Mouse (Mus musculus) C2C12 (cell line): ENCODE measurements at regions not wholly inside any gene's neighbourhood (a gene's known extent, or its start where the extent isn't known, plus 50 kb on each side); places are given as distances from the start of the nearest gene placed in this dataset.
"Not testable (repeated sequence)": the region's sequence is repeated elsewhere in the genome, so short reads cannot be mapped to it uniquely, and the experiment has no call there.

Experiments used
- H3K27me3 ChIP-seq: one replicate; pipeline ENCODE4 v1.6.1; 2011; ENCODE audit not compliant: control insufficient read depth, insufficient read depth, insufficient read length
- H3K36me3 ChIP-seq: one replicate; pipeline ENCODE4 v1.6.1; 2011; ENCODE audit not compliant: control insufficient read depth, insufficient read depth
- H3K4me3 ChIP-seq: one replicate; pipeline ENCODE4 v1.5.1; 2011; ENCODE audit warnings: mild to moderate bottlenecking, control low read depth; ENCODE audit not compliant: poor library complexity, insufficient read depth, severe bottlenecking
- H3K79me2 ChIP-seq: one replicate; pipeline ENCODE4 v1.6.1; 2011; ENCODE audit not compliant: control insufficient read depth, insufficient read depth
- H3K79me3 ChIP-seq: one replicate; pipeline ENCODE4 v1.6.1; 2011; ENCODE audit warnings: low read depth, control low read depth
- H3ac ChIP-seq: one replicate; pipeline ENCODE3; 2011; ENCODE audit warnings: low read depth; ENCODE audit not compliant: control insufficient read depth, insufficient read length
- CEBPB ChIP-seq: IDR thresholded peaks from one replicate; pipeline ENCODE4 v1.6.1; 2011; ENCODE audit warnings: low read depth, mild to moderate bottlenecking, control low read depth, moderate library complexity
- CTCF ChIP-seq: IDR thresholded peaks from one replicate; pipeline ENCODE4 v1.5.1; 2011; ENCODE audit not compliant: control insufficient read depth, insufficient read depth, insufficient read length
- FOSL1 ChIP-seq: IDR thresholded peaks from one replicate; pipeline ENCODE4 v1.8.0; 2011; ENCODE audit warnings: mild to moderate bottlenecking, low read length; ENCODE audit not compliant: poor library complexity, insufficient read depth, severe bottlenecking
- MAX ChIP-seq: IDR thresholded peaks from one replicate; pipeline ENCODE4 v1.6.1; 2011; ENCODE audit warnings: mild to moderate bottlenecking, control low read depth
- MYOD1 ChIP-seq: IDR thresholded peaks from one replicate; pipeline ENCODE4 v1.6.1; 2011; ENCODE audit warnings: low read depth; ENCODE audit not compliant: control insufficient read depth, insufficient read length
- MYOG ChIP-seq: IDR thresholded peaks from one replicate; pipeline ENCODE4 v1.6.1; 2011; ENCODE audit not compliant: control insufficient read depth, insufficient read length; ENCODE audit errors: extremely low read depth
- USF1 ChIP-seq: IDR thresholded peaks from one replicate; pipeline ENCODE4 v1.6.1; 2011; ENCODE audit warnings: low read depth, mild to moderate bottlenecking, control low read depth, moderate library complexity

GRCm38 (mm10) chr6:37785741-37786140, 84.9 kb upstream of the Trim24 start:
- Histone ChIP-seq H3K79me2 (no peaks in the 10 kb centered on the region), H3ac (no peak overlapping the region), H3K36me3 (no peaks in the 10 kb centered on the region), H3K4me3 (no peak overlapping the region), H3K27me3 (no peaks in the 10 kb centered on the region), H3K79me3 (no peaks in the 10 kb centered on the region)
- TF ChIP-seq MYOG (no peak), FOSL1 (no peak), USF1 (no peak), CEBPB (no peak), CTCF (no peak), MAX (no peak), MYOD1 (no peak)

GRCm38 (mm10) chr6:37787858-37788257, 82.8 kb upstream of the Trim24 start:
- H3ac ChIP-seq, H3K79me2 ChIP-seq, H3K36me3 ChIP-seq, H3K27me3 ChIP-seq, H3K79me3 ChIP-seq, H3K4me3 ChIP-seq: not testable (repeated sequence)

GRCm38 (mm10) chr6:37790878-37791277, 79.7 kb upstream of the Trim24 start:
- Histone ChIP-seq H3K36me3 (no peaks in the 10 kb centered on the region), H3K79me2 (no peaks in the 10 kb centered on the region), H3ac (no peak overlapping the region), H3K79me3 (no peaks in the 10 kb centered on the region), H3K27me3 (no peaks in the 10 kb centered on the region), H3K4me3 (no peak overlapping the region)
- TF ChIP-seq FOSL1 = no peak
- TF ChIP-seq MAX = no peak
- no peak for TF ChIP-seq CEBPB
- TF ChIP-seq MYOD1 = no peak
- TF ChIP-seq MYOG = no peak
- TF ChIP-seq CTCF = no peak
- TF ChIP-seq USF1 = no peak

GRCm38 (mm10) chr6:37794211-37794610, 76.4 kb upstream of the Trim24 start:
- H3K4me3 ChIP-seq = no peak overlapping the region
- H3K79me2 ChIP-seq = no peaks in the 10 kb centered on the region
- no peaks in the 10 kb centered on the region for H3K79me3 ChIP-seq
- H3K36me3 ChIP-seq = no peaks in the 10 kb centered on the region
- TF ChIP-seq FOSL1 = no peak
- no peak for TF ChIP-seq MYOG
- TF ChIP-seq MYOD1 = no peak
- no peak for TF ChIP-seq CTCF
- no peaks in the 10 kb centered on the region for H3K27me3 ChIP-seq
- no peak overlapping the region for H3ac ChIP-seq

- H3K79me3 ChIP-seq = no peaks in the 10 kb centered on the region
- no peaks in the 10 kb centered on the region for H3K36me3 ChIP-seq
- no peaks in the 10 kb centered on the region for H3K79me2 ChIP-seq
- H3K27me3 ChIP-seq = no peaks in the 10 kb centered on the region
- no peak for TF ChIP-seq USF1
- H3ac ChIP-seq = no peak overlapping the region
- no peak overlapping the region for H3K4me3 ChIP-seq
Measured at GRCm38 (mm10) chr6:37795001-37795400, 75.6 kb upstream of the Trim24 start.

GRCm38 (mm10) chr6:37803231-37803630, 67.4 kb upstream of the Trim24 start:
- Histone ChIP-seq H3K79me3 (no peaks in the 10 kb centered on the region), H3K79me2 (no peaks in the 10 kb centered on the region), H3K27me3 (no peaks in the 10 kb centered on the region), H3ac (no peak overlapping the region), H3K36me3 (no peaks in the 10 kb centered on the region), H3K4me3 (no peak overlapping the region)
- TF ChIP-seq CTCF (no peak), CEBPB (no peak), USF1 (no peak), MAX (no peak), FOSL1 (no peak), MYOG (no peak), MYOD1 (no peak)

GRCm38 (mm10) chr6:37805896-37806295, 64.7 kb upstream of the Trim24 start:
- peak overlapping the region; percentile 32 for H3K4me3 ChIP-seq
- not testable (repeated sequence) for H3K27me3 ChIP-seq, H3ac ChIP-seq, H3K36me3 ChIP-seq, H3K79me2 ChIP-seq, H3K79me3 ChIP-seq

GRCm38 (mm10) chr6:37806529-37807191, 64.0 kb upstream of the Trim24 start:
- H3ac ChIP-seq, H3K36me3 ChIP-seq, H3K79me3 ChIP-seq, H3K79me2 ChIP-seq, H3K4me3 ChIP-seq, H3K27me3 ChIP-seq: not testable (repeated sequence)

- H3K79me2 ChIP-seq, H3K27me3 ChIP-seq, H3K4me3 ChIP-seq, H3ac ChIP-seq, H3K36me3 ChIP-seq, H3K79me3 ChIP-seq: not testable (repeated sequence)
Measured at GRCm38 (mm10) chr6:37815218-37815617, 55.4 kb upstream of the Trim24 start.
